Mouse (Mus musculus) lung, postnatal 36 days (tissue): Measurements from ENCODE around the gene Mrps7.
"Not testable (repeated sequence)": the region's sequence is repeated elsewhere in the genome, so short reads cannot be mapped to it uniquely, and the experiment has no call there.

Experiments used
- DNase-seq: peaks from one replicate; pipeline ENCODE4 v3.0.0; 2022; ENCODE audit warnings: mixed read lengths

Gene Mrps7

DNA sequence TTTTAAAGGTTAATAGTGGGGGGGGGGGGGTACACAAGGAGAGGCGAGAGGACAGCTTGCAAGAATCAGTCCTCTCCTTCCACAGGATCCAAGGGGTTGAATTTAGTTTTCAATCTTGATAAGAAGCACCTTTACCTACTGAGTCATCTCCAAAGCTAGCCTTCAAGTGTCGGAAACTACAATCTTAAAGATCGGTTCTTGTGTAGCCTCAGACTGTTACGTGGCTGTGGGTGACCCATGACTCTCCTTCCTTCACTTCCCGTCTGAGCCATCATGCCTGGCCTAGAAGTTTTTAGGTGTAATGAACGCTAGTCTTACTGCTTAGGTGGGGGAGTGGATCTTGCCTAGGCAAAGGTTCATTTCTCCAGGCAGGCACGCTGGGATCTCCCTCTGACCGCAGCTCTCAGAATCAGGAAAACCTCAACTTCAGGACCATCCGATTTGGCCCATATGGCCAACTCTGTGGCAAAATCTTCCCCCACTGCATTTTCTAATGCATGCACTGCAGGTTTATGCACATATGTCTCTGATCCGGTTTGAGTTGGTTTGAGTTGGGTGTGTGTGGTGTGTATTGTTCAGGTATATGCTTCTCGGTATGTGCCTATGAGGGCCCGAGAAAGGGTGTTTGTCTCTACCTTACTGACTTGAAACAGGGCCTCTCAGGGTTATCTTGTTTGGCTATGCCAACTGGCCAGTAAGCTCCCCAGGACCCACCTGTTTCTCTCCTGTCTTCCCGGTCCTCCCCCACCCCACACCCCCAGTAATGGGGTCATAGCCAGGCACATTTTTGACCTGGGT lies 26.2 kb downstream of the Mrps7 start:
- DNase-seq = no peak

DNA sequence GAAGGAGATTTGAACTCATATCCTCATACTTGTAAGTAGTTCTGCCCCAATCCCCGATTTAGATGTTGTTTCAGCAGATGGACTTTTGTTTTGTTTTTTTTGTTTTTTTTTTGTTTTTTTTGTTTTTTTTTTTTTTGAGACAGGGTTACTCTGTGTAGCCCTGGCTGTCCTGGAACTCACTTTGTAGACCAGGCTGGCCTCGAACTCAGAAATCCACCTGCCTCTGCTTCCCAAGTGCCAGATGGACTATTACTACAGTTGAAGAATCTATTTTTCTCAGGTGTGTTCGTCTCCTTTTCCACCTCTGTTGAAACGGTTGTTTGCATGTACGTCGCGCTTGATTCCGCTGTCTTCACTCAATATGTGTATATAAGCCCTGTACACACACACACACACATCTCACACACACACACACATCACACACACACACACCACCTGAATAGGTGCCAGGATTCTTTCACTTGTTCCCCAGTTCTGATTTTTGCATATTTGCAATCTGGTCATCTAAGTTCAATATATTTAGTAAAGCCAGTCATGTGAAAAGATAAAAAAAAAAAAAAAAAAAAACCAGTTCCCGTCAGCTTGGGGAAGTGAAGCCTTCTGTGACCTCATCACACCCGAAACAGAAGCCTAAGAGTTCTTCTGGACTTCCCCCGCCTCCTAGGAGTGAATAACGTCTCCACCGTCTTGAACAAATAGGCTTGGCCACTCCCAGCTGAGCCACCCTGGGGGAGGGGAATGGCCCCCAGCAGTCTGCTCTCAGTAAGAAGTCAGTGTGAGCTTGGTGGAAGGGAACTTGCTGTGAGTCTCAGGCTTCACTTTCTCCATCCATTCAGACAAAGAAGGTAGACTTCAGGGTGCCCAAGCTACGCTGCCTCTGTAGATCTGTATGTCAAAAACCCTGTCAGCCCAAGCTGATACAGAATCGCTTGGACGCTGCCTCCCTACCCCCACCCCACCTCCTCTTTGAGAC lies 27.1 kb downstream of the Mrps7 start:
- peak; percentile 88 for DNase-seq

DNA sequence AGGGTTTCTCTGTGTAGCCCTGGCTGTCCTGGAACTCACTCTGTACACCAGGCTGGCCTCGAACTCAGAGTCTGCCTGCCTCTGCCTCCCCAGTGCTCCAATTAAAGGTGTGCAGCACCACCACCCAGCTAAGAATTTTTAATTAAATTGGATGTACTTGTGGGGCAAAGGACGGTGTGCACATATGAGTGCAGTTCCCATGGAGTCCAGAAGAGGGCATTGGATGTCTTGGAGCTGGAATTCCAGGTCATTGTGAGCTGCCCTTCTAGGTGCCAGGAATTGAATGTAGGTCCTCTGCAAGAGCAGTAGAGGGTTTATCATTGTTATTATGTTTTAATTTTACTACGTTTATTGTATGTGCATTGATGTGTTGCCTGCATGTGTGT lies 27.8 kb downstream of the Mrps7 start:
- DNase-seq = peak; percentile 86

DNA sequence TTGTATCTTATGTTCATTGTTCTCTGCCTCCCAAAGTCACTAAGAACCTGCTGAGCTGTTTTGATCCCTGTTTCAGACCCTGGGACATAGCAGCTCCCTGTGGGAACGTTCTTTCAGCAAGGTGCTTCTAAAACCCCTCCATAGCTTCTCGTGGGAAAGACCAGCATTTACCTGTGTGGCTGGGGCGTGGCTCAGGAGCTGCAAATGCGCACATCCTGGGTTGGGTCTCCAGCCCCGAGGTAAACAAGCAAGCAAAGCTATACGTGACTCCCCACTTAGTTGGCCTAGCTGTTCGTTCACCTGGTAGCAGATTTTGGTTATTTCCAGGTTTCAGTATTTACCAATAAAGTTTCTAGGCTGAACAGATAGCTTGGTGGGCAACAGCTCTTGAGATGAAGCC lies 28.5 kb downstream of the Mrps7 start:
- no peak for DNase-seq

DNA sequence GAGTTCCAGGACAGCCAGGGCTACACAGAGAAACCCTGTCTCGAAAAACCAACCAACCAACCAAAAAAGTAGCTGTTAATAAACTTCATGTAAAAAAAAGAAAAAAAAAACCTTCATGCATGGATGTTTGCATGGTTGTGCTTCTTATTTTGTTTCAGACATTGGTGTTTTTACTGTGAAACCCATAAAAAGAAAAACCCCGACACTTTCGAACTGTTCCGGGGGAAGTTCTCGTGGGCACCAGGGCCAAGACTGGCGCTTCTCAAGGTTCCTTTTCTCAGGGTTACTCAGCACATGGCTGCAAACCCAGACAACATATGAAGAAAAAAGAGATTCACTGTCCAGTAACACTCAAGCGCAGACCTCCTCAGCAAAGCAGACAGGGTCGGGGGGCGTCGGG lies 29.1 kb downstream of the Mrps7 start:
- DNase-seq = no peak

DNA sequence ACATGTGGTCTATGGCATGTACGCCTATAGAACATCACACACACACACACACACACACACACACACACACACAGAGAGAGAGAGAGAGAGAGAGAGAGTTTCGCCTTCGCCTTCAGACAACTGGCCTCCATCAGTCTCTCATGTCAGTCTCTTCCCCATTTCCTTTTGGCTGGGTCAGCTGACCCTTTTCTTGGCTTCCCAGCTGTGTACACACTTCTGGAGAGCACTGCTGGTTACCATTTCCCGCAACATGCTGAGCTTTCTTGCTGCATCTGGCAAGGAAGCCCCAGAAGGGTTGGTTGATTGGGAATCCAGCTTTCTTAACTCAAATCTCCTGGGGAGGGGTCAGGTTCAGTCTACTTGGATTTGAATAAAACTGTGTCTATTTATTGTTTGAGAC lies 30.4 kb downstream of the Mrps7 start:
- DNase-seq = no peak

DNA sequence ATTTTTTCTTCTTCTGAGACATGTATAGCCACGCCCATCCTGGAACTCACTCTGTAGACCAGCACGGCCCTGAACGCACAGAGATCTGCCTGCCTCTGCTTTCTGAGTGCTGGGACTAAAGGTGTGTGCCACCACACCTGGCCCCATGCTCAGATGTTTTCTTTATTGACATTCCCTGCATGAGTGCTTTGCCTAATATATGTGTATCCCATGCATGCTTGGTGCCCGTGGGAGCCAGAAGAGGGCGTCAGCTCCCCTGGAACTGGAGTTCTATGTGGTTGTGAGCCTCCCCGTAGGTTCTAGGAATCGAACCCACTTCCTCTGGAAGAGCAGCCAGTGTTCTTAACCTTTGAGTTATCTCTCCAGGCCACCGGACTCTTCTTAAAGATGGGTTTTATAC lies 31.3 kb downstream of the Mrps7 start:
- DNase-seq = no peak

DNA sequence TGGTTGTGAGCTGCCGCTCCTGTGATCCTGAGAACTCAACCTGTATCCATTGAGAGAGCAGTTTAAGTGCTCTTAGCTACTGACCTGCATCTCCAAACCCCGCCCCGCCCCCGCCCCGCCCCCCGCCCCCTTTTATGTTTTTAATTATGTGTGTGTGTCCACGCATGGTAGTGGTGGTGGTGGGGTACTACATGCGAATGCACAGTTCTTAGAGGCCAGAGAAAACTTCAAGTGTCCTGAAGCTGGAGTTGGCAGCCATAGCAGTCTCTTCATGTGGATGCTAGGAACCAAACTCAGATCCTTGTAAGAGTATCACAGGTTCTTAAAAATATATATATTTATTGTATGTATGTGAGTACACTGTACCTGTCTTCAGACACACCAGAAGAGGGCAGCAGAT lies 31.8 kb downstream of the Mrps7 start:
- no peak for DNase-seq

DNA sequence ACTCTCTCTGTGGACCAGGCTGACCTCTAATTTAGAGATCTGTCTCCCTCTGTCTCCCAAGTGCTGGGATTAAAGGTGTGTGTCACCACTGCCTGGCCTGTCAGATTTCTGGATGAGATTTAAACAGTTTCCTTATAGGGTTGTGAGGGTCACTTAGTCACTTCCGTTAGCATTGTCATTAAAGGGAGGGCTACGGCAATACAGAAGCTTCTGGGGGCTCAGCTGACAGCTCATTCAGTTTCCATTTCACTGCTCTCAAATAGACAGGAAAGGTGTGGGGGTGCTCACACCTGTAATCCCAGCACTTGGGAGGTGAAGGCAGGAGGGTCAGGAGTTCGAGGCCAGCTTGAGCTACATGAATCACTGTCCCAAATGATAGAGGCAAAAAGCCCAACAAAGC lies 33.2 kb downstream of the Mrps7 start:
- DNase-seq = no peak

DNA sequence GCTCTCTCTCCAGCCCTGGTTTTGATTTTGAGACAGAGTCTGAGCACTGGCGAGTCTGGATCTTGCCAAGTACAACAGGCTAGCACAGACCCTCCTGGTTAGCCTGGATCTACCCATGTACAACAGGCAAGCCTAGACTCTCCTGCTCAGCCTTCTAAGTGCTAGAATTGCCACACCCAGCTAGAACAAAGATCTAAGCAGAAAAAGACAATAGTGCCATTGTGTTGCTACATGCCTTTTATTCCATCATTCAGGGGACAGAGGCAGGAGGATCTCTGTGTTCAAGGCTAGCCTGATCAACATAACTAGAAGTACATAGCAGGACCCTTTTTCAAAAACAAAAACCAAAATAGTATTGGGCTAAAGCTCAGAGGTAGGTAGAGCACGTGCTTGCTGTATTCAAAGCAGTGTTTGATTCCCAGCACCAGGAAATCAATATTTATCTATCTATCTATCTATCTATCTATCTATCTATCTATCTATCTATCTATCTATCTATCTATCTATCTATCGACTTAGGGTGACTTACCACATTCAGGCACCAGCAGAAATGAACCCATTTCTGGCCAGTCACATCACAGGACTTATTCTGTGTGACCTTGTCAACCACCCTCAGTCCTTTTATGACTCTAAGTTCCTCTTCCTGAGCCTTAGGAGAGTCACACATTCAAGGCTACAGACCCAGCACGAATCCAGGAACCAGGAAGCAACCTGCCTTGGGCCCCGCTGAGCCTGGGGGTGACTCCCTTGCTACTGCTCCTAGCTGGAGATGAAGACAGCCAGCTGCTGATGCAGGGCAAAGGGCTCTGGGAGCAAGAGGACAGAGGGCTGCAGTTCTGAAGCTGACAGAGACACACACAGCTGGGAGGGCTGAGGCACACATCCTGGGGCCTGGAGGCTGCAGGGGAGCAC lies 35.0 kb downstream of the Mrps7 start:
- DNase-seq = peak; percentile 40

DNA sequence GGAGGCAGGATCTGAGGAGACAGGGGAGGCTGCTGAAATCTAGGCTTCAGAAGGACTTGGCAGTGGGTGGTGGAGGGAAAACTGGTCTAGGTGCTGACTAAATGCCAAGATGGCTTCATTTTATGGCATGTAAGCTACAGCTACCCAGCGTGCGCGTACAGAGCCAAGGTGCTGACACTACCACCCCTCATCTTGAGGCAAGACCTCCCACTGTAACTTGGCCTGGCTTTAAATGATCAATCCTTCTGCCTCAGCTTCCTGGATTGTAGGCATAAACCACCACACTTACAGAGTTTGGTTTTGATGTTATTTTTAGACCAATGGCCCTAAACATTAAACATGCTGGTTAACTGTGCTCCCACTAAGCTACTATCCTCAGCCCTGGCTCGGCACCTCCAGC lies 35.8 kb downstream of the Mrps7 start:
- DNase-seq = no peak

DNA sequence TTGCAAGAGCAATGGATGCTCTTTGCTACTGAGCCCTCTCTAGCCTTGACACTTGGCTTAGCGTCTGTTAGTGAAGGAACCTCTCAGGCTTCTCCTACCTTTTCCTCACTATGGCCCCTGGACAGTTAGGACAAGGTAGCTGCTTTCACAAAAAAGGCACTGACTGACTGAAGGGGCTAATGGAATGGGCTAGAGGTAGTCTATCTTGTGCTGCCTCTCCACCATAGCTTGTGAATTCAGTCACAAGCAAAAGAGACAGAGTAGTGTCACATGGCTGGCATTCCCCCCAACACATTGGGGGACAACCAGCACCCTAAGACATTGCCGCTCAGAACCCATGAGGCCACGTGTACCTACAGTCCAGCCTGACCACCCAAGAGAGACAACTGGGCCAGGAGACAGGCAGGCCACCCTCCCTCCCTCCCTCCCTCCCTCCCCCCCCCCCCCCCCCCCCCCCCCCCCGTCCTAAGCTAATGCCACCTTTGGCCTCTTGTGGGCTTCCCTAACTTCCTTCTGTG lies 36.6 kb downstream of the Mrps7 start:
- no peak for DNase-seq

DNA sequence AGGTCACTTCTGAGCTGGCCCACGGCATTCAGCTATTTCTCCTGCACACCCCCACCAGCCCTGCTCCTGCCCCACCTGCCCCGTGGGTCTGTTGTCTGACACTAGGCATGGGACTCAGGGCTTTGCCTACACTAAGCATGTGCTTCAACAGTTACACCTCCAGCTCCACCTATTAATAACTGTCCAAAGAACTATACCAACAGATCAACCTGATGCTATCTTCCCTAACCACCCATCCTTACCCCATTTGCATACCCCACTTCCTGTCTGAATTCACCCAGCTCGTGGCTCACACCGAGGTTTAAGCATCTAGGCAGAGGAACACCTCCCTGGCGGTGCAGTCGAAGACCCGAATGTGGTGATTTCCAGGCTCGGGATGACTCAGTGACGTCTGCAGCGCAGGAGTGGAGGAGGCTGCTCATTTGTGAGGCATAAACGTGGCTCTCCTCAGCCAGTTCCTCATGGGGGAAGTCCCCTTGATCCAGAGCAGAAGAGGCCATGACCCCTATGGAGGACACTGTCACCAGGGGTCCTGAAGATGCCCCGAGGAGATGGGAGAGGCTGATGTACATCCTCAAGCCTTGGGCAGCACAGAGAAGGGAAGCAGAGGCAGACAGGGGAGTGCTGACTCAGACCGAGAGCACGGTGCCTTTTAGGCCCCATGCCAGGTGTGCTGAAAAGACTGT lies 37.4 kb downstream of the Mrps7 start:
- peak; percentile 39 for DNase-seq

DNA sequence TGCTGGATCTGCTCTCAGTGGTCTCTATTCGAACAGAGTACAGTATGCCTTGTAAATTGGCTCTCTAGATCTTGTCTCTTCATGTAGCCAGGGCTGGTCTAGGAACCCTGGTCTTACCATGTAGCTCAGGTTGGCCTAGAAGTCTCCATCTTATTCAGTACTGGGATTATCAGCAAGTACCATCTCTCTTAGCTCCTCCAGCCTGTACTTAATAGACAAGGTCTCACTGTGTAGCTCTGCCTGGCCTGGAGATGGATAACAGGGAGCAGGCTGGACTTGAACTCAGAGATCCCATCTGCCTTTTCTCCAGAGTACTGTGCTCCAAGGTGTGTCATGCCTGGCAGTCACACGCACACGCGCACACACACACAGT lies 37.9 kb downstream of the Mrps7 start:
- no peak for DNase-seq

DNA sequence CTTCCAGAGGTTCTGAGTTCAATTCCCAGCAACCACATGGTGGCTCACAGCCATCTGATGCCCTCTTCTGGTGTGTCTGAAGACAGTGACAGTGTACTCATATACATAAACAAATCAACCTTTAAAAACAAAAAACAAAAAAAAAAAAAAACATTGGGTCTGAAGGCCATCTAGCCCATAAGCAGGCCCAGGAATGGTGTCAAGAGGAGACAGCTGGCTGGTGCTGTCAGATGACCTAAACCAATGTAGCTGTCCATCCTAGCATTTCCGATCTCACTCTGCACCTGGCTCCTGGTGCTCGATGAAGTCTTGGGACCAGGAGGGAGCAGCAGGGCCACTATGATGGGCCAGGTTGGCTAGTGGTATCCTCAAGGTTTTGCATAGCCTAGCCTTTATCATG lies 39.0 kb downstream of the Mrps7 start:
- no peak for DNase-seq

DNA sequence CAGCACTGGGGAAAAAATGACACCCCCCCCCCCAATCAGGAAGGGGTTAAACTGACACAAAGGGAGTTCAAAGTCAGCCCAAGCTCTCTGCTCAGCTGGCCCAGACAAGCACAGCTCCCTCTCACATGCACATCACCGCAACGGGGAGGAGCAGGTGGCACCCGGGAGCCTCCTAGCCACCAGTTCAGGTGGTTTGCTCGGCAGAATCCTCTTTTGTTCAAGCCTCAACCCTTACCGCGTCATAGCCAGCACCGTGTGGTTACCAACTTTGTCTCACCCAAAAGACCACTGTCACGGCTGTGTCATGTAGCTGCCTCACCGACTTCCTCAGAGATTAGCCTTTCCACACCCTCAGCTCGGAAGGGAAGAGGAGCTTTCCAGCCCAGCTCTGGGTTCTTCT lies 39.5 kb downstream of the Mrps7 start:
- DNase-seq = no peak

DNA sequence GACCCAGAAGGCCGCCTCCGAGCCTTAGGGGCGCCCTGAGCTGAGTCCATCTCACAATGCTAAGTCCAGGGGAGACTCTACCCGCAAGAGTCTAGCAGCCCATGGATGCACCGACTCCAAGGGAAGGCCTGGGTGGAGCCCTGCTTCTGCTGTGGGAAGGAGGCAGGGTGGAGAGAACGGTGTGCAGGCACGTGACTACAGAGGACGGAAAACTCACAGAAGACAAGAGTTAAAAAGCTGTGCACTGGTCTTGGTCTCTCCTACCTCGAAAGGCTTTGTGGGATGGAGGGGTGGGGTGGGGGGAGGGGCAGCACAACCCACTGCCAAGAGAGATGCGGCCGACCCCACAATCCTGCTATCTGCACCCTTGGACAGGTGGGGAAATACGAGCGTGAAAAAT lies 40.6 kb downstream of the Mrps7 start:
- no peak for DNase-seq

DNA sequence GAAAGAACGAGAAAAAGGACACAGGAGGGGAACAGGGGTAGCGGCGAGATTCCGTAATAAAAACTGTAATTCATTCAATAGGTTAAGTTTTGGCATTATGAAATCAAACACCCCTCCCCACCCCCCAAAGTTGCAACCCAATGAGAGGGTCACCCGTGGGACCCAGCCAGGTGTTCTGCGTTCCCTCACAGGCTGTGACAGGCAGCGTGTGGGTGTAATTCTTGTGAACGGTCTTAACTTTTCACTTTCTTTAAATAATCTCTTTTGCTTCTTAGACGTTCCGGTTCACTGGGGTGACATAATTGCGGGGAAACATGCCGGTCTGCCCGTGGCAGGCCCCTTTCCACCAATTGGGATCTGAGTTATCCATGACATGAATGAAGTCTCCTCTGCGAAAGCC lies 41.8 kb downstream of the Mrps7 start:
- not testable (repeated sequence) for DNase-seq

DNA sequence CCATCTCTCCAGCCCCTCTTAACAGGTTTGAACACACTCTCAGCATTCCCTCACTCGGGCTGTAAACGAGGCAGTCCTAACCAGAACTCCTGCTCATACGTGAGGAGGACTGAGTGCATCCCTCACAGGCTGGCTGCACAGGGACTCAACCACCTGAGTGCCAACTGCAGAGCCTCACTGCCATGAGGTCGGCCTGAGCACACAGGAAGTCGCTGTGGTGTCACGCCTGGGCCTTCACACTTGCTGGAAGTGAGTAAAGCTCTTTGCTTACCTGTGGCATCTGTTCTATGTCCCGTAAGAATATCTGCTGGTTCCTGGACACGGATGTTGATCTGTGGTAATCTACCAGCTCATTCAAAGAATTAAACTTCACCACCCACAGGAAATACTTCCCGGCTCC lies 42.7 kb downstream of the Mrps7 start:
- DNase-seq = no peak

DNA sequence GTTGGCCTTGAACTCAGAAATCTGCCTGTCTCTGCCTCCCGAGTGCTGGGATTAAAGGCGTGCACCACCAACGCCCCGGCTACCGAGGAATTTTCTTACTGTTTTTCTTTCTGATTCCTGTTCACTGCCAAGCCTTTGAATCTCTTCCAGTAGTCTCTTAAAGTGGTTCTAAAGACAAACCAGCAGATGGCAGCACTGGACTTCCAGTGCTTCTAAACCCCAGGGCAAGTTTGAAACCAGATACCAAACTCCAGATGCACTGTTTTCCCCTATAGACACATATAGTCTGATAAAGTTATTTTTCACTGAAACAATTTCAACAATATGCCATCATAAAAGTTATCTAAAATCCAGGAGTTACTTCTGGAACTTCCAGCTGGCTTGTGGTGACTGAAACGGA lies 43.7 kb downstream of the Mrps7 start:
- peak; percentile 86 for DNase-seq

DNA sequence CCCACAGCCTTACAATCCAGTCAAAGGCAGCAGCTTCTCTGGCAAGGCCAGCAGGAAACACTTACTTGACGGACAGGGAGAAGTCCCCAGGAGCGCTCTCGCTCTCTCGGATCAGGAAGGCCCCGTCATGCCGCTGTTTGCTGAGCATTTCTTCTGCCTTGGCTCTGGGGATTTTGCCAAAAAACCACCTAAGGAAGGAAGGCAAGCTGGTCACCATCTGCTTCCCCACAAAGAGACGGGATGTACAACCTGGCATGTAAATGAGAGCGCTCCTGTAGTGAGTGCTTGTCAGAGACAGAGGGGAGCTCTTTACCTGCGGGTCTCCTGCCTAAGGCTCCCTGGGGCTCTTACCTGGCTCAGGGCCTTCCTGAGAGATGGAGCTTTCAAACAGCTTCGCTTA lies 46.0 kb downstream of the Mrps7 start:
- no peak for DNase-seq

DNA sequence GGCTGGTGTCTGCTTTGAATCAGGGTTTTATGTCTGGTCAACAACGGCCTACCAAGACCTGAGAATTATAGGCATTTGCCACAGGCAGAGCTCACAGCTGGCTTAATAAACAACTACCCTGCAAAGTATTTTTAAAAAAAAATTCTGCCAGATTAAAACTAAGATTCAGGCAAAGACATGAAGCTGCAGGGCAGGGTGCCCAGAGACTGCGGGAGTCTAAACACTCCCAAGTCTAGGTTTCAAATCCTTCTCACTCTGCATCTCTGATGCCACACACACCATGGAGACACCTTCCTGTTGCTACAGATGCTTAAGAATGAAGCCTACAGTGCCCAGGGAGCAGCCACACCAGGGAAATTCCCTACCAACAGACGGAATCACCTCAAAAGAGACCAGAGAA lies 48.0 kb downstream of the Mrps7 start:
- no peak for DNase-seq
